In the genomic region with DNA sequence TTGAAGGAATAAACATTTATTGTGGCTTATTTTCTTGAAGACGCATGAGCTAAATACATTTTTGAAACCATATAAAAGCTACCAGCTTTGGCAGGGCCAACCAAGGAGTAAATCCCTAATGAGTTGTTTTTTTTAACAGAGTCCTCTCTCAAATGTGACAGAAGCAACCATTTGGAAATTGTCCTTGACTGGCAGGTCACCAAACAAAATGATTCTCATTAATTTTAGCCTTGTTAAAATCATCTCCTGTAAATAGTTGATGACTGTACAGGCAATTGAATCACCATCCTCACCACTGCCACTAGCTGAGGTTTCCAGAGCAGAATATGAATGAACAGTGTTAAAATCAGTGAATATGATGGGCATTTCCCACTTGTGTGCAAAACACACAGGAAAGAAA, we compare ENCODE assay signal across 30 mouse cellular contexts.
DNase-seq lines count a peak whose midpoint lies in the region; ATAC-seq and TF ChIP-seq lines count a peak whose summit lies in the region.
"Had no signal": no experiment of that assay in that cellular context is flagged by ENCODE, and none has a peak within 500 bp of the region (broad histone marks: within the 10 kb centered on the region; RNA-seq: fewer than 3 reads in every experiment).

No protein-coding gene starts in this region.

- ATAC-seq in forebrain, embryonic 14.5 days: no peak
- ATAC-seq in forebrain, embryonic 13.5 days: no peak
- ATAC-seq: CD4-positive, CD25-positive, alpha-beta regulatory T cell, adult 4 months; intestine, embryonic 16.5 days; lung, postnatal 0 days had no signal

- DNase-seq in forebrain, embryonic 14.5 days (ENCODE audit: low spot score): peak; percentile 13
- peak; percentile 4 for DNase-seq in layer of hippocampus, adult 9-10 months (ENCODE audit: low spot score)
- DNase-seq in layer of hippocampus, adult 11-12 months (ENCODE audit: low spot score): no peak
- DNase-seq in brain, embryonic 14.5 days (ENCODE audit: low read depth): peak; percentile 33
- DNase-seq in urinary bladder, postnatal 10 days (ENCODE audit: low spot score): no peak
- no peak for DNase-seq in testis, postnatal 14 days (ENCODE audit: low spot score)
- DNase-seq: adrenal gland, postnatal 25 days; gastrocnemius, postnatal 10 days; kidney, adult 8-10 months; kidney, postnatal 10 days; liver, embryonic 13.5 days; lung, adult 18-20 months; lung, postnatal 4 days; right cerebral cortex, postnatal 25 days; thymus, adult 18-20 months; thymus, postnatal 25 days had no signal

- H3K9me3 ChIP-seq in forebrain, embryonic 14.5 days (replicated peaks; ENCODE audit: control insufficient read depth, low read length): no peaks in the 10 kb centered on the region
- no peaks in the 10 kb centered on the region for H3K9me3 ChIP-seq in forebrain, embryonic 13.5 days (replicated peaks)
- H3K9me3 ChIP-seq: embryonic facial prominence, embryonic 10.5 days; embryonic facial prominence, embryonic 15.5 days; forebrain, embryonic 12.5 days; hindbrain, embryonic 13.5 days; limb, embryonic 10.5 days; limb, embryonic 15.5 days; liver, embryonic 13.5 days; megakaryocyte, embryonic 14.5 days; midbrain, embryonic 12.5 days; neural tube, embryonic 12.5 days had no signal

- H3K4me3 ChIP-seq in forebrain, embryonic 14.5 days (ENCODE audit: low read depth, low read length): no peak overlapping the region
- no peak overlapping the region for H3K4me3 ChIP-seq in forebrain, embryonic 13.5 days
- H3K4me3 ChIP-seq: embryonic facial prominence, embryonic 10.5 days; embryonic facial prominence, embryonic 15.5 days; forebrain, embryonic 12.5 days; hindbrain, embryonic 13.5 days; limb, embryonic 10.5 days; limb, embryonic 15.5 days; liver, embryonic 13.5 days; megakaryocyte, embryonic 14.5 days; midbrain, embryonic 12.5 days; myocyte; neural tube, embryonic 12.5 days had no signal

- WGBS in forebrain, embryonic 14.5 days: 83% methylated on average over 1 of the region's 1 CpGs
- 87% methylated on average over 1 of the region's 1 CpGs for WGBS in forebrain, embryonic 13.5 days

- no peak overlapping the region for H3K4me2 ChIP-seq in forebrain, embryonic 14.5 days (ENCODE audit: low read length)
- no peak overlapping the region for H3K4me2 ChIP-seq in forebrain, embryonic 13.5 days
- H3K4me2 ChIP-seq: embryonic facial prominence, embryonic 15.5 days; forebrain, embryonic 12.5 days; hindbrain, embryonic 13.5 days; limb, embryonic 15.5 days; liver, embryonic 13.5 days; midbrain, embryonic 12.5 days; neural tube, embryonic 12.5 days had no signal

- no peaks in the 10 kb centered on the region for H3K27me3 ChIP-seq in forebrain, embryonic 14.5 days (replicated peaks; ENCODE audit: control insufficient read depth, insufficient read depth, low read length)
- no peaks in the 10 kb centered on the region for H3K27me3 ChIP-seq in forebrain, embryonic 13.5 days
- H3K27me3 ChIP-seq: embryonic facial prominence, embryonic 15.5 days; forebrain, embryonic 12.5 days; hindbrain, embryonic 13.5 days; limb, embryonic 15.5 days; liver, embryonic 13.5 days; megakaryocyte, embryonic 14.5 days; midbrain, embryonic 12.5 days; neural tube, embryonic 12.5 days had no signal

- H3K36me3 ChIP-seq in forebrain, embryonic 14.5 days (ENCODE audit: control insufficient read depth, insufficient read depth, low read length): no peaks in the 10 kb centered on the region
- no peaks in the 10 kb centered on the region for H3K36me3 ChIP-seq in forebrain, embryonic 13.5 days (ENCODE audit: poor library complexity, severe bottlenecking)
- H3K36me3 ChIP-seq: embryonic facial prominence, embryonic 10.5 days; embryonic facial prominence, embryonic 15.5 days; forebrain, embryonic 12.5 days; hindbrain, embryonic 13.5 days; limb, embryonic 15.5 days; liver, embryonic 13.5 days; midbrain, embryonic 12.5 days; neural tube, embryonic 12.5 days had no signal

- no peak overlapping the region for H3K9ac ChIP-seq in forebrain, embryonic 14.5 days (ENCODE audit: low read length)
- H3K9ac ChIP-seq in forebrain, embryonic 13.5 days: no peak overlapping the region
- H3K9ac ChIP-seq: embryonic facial prominence, embryonic 15.5 days; forebrain, embryonic 12.5 days; hindbrain, embryonic 13.5 days; limb, embryonic 15.5 days; liver, embryonic 13.5 days; midbrain, embryonic 12.5 days; neural tube, embryonic 12.5 days had no signal

- no peak for TF ChIP-seq CTCF in brain, embryonic 14.5 days (IDR thresholded peaks at IDR 0.05; ENCODE audit: borderline replicate concordance, extremely low read depth, insufficient read depth, insufficient read length)

- no peak for TF ChIP-seq POLR2A in brain, embryonic 14.5 days (IDR thresholded peaks at IDR 0.05; ENCODE audit: borderline replicate concordance, extremely low read depth, insufficient read depth, insufficient read length, poor library complexity, severe bottlenecking)

- H3K27ac ChIP-seq in forebrain, embryonic 14.5 days (ENCODE audit: low read depth, low read length): no peak overlapping the region
- no peak overlapping the region for H3K27ac ChIP-seq in forebrain, embryonic 13.5 days
- H3K27ac ChIP-seq: embryonic facial prominence, embryonic 10.5 days; embryonic facial prominence, embryonic 15.5 days; forebrain, embryonic 12.5 days; hindbrain, embryonic 13.5 days; limb, embryonic 10.5 days; limb, embryonic 15.5 days; liver, embryonic 13.5 days; midbrain, embryonic 12.5 days; neural tube, embryonic 12.5 days had no signal

- no peaks in the 10 kb centered on the region; the same call in 1 of the 2 replicates for H3K4me1 ChIP-seq in forebrain, embryonic 14.5 days (ENCODE audit: control insufficient read depth, insufficient read depth, low read length)
- peaks cover 4% of the 10 kb centered on the region; the same call in 1 of the 2 replicates for H3K4me1 ChIP-seq in forebrain, embryonic 13.5 days
- H3K4me1 ChIP-seq: embryonic facial prominence, embryonic 15.5 days; hindbrain, embryonic 13.5 days; limb, embryonic 15.5 days; liver, embryonic 13.5 days; neural tube, embryonic 12.5 days had no signal

Comparison
In these comparisons a context has a peak if more than half of its experiments do, and no peak if none do; other contexts are left out.
1. DNase-seq: peak in forebrain, embryonic 14.5 days (single experiment), layer of hippocampus, adult 9-10 months (single experiment) and brain, embryonic 14.5 days (single experiment); none in layer of hippocampus, adult 11-12 months (single experiment), urinary bladder, postnatal 10 days (single experiment) and testis, postnatal 14 days (single experiment).